Mouse (Mus musculus) inflammation-experienced regulatory T-cells, adult 16 weeks (primary cell): Measurements from ENCODE around the gene Kif24. TPM values are rescaled to one million over a fixed set of nuclear protein-coding genes. Genes with fewer than 3 reads are reported as not detected.

Source experiments
- polyA plus RNA-seq: library from polyadenylated mRNA; unstranded; fragments of 100-300 nt; shearing (Covaris generic); gene quantifications from one replicate; pipeline ENCODE4 v1.2.1, GENCODE M21; 2017

The Kif24 gene
- polyA plus RNA-seq = 0.96 TPM

GRCm38 (mm10) chr4:41464345-41465286 lies at the start of gene Kif24, which contains the start of gene Nudt2:
TSS of gene Kif24 (minus strand) at chr4:41464887.
TSS of gene Nudt2 (plus strand) at chr4:41465151.

GRCm38 (mm10) chr4:41502986-41503412 lies 38.3 kb upstream of the Kif24 start, which contains the start of gene AI464131:
TSS of gene AI464131 (minus strand) at chr4:41503076.

DNA sequence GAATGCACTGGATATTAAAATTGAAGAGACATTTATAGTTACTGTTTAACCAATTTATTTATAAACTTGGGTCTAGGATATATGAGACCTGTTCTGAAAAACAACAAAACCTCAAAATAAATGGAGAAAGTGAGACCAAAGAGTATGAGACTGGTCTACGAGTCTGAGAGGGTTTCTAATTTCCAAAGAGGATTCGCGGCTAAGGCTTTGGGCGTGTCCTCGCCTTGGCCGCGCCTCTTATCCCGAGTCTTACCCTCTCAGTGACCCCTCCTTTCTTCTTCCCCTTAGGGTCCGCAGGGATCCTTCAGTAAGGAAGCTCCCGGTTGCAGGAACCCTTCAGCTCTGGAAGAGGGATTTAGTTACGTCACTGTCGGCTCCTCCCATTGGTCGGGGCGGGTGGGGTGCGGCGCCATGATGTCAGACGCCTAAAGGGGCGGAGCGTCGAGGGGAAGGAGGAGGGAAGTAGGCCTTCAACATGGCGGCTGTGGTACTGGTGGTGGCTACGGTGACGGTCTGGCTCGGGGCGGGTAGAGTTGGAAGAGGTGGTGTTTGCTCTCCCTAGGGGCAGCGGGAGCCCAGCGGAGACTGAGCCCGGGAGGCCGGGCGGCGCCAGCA lies 116.0 kb downstream of the Kif24 start, which contains the start of gene Ubap1:
Gene Ubap1, plus strand, starts transcription at position 413 of the 615 bp plus-strand sequence.

Other genes starting within 250 kb of the Kif24 start
- 62.9 TPM for gene Ubap2, start 189.7 kb downstream of the Kif24 start, polyA plus RNA-seq
- gene Dcaf12, start 150.0 kb downstream of the Kif24 start, polyA plus RNA-seq = 84.9 TPM
- gene Ubap1, start 115.9 kb downstream of the Kif24 start, polyA plus RNA-seq = 106 TPM
- gene Nudt2, start 264 bp upstream of the Kif24 start, polyA plus RNA-seq = 18.6 TPM
- gene AI464131, start 38.2 kb upstream of the Kif24 start, polyA plus RNA-seq = 0.07 TPM
- gene 1110017D15Rik, start 52.4 kb upstream of the Kif24 start, polyA plus RNA-seq = not detected
- 1.8 TPM for gene Fam219a, start 104.7 kb upstream of the Kif24 start, polyA plus RNA-seq
- not detected for gene Dnaic1, start 104.9 kb upstream of the Kif24 start, polyA plus RNA-seq
- gene Enho, start 175.4 kb upstream of the Kif24 start, polyA plus RNA-seq = not detected
- not detected for gene Cntfr, start 232.2 kb upstream of the Kif24 start, polyA plus RNA-seq
- 12.2 TPM for gene Il11ra1, start 235.1 kb upstream of the Kif24 start, polyA plus RNA-seq
- 41.2 TPM for gene Rpp25l, start 248.6 kb upstream of the Kif24 start, polyA plus RNA-seq